Mouse (Mus musculus) limb, embryonic 13.5 days (tissue): ENCODE results near the gene Nt5c2. TPM values are rescaled to one million over a fixed set of nuclear protein-coding genes. Genes with fewer than 3 reads are reported as not detected.
"Not testable (repeated sequence)": the region's sequence is repeated elsewhere in the genome, so short reads cannot be mapped to it uniquely, and the experiment has no call there.

Source experiments
- ATAC-seq: fragments of 200-750 bp; cut with Nextera tagmentation; 2 replicates; pipeline ENCODE4 v1.8.0; 2017; ENCODE audit warnings: low read depth, moderate number of reproducible peaks, moderate TSS enrichment; ENCODE audit not compliant: low FRiP score
- H3K27ac ChIP-seq: fragments of 300-500 bp; sonication (generic); 2 replicates; pipeline ENCODE4 v1.5.1; 2015; ENCODE audit warnings: inconsistent platforms, mild to moderate bottlenecking, moderate library complexity
- H3K27me3 ChIP-seq: fragments of 300-500 bp; sonication (generic); 2 replicates; pipeline ENCODE4 v1.6.1; 2015; ENCODE audit warnings: mild to moderate bottlenecking, inconsistent platforms
- H3K36me3 ChIP-seq: fragments of 300-500 bp; sonication (generic); 2 replicates; pipeline ENCODE4 v1.6.1; 2015; ENCODE audit warnings: inconsistent platforms, mild to moderate bottlenecking, moderate library complexity
- H3K4me1 ChIP-seq: fragments of 300-500 bp; sonication (generic); 2 replicates; pipeline ENCODE4 v1.6.1; 2015; ENCODE audit warnings: inconsistent platforms
- H3K4me2 ChIP-seq: fragments of 300-500 bp; sonication (generic); replicated peaks from 2 replicates; pipeline ENCODE4 v1.6.1; 2015; ENCODE audit warnings: inconsistent platforms, mild to moderate bottlenecking, moderate library complexity
- H3K4me3 ChIP-seq: fragments of 300-500 bp; sonication (generic); 2 replicates; pipeline ENCODE4 v1.5.1; 2015; ENCODE audit warnings: moderate library complexity, mild to moderate bottlenecking, inconsistent platforms
- H3K9ac ChIP-seq: fragments of 300-500 bp; sonication (generic); 2 replicates; pipeline ENCODE4 v1.6.1; 2015; ENCODE audit warnings: mild to moderate bottlenecking, inconsistent platforms
- H3K9me3 ChIP-seq: fragments of 300-500 bp; sonication (generic); 2 replicates; pipeline ENCODE4 v1.6.1; 2016; ENCODE audit warnings: inconsistent platforms
- WGBS: fragments of 180-500 bp; shearing (Covaris S2); methylation state at CpG from one replicate; pipeline ENCODE4 v1.1.7; 2015; 5-methylcytosine and 5-hydroxymethylcytosine counted together
- polyA plus RNA-seq: library from polyadenylated mRNA; unstranded; fragments of >200 nt; fragmentation: Nextera tagmentation; extraction: Ambion mirVana; gene quantifications from 2 replicates; pipeline ENCODE4 v1.2.1, GENCODE M21; 2015

Gene Nt5c2
- polyA plus RNA-seq, 1 experiment from 2014 or later, result 86.8 TPM

DNA sequence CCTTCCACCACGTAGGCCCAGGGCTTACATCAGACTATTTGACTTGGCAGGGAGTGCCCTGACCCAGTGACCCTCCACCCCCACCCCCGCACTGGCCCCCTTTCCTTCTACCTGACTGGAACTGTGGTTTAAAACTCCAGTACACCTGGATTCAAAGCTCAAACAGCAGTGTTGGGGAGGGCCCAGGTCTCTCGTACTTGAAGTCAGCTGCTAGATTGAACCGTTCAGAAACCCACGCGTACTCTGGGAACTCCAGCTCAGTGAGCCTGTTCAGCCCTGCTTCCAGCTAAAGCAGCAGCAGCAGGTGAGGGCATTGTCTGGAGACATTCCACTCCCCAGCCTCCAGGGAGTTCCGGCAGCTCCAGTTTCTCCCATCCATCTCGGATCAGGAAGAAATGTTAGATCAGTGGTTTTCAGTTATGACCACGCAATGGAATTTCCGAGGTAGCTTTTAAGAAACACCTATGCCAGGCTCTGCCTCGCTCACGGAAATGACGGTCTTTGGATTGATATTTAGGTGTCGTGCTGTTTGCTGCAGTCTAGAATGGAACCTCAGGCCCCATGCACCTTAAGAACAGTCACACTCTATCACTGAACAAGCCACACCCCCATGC, 31.5 kb downstream of the Nt5c2 start:
- ATAC-seq, result no peak
- no peak overlapping the region for H3K9ac ChIP-seq
- H3K9me3 ChIP-seq, result no peaks in the 10 kb centered on the region
- no peak overlapping the region for H3K4me3 ChIP-seq
- WGBS, result 57% methylated on average over 14 of the region's 14 CpGs
- H3K27me3 ChIP-seq, result no peaks in the 10 kb centered on the region; the same call in 1 of the 2 replicates
- H3K36me3 ChIP-seq, result no peaks in the 10 kb centered on the region
- H3K27ac ChIP-seq, result no peak overlapping the region
- 0 out of 2 replicates have a peak overlapping the region, but pooled peaks have one; percentile 7 for H3K4me2 ChIP-seq
- peaks cover 14% of the 10 kb centered on the region for H3K4me1 ChIP-seq

DNA sequence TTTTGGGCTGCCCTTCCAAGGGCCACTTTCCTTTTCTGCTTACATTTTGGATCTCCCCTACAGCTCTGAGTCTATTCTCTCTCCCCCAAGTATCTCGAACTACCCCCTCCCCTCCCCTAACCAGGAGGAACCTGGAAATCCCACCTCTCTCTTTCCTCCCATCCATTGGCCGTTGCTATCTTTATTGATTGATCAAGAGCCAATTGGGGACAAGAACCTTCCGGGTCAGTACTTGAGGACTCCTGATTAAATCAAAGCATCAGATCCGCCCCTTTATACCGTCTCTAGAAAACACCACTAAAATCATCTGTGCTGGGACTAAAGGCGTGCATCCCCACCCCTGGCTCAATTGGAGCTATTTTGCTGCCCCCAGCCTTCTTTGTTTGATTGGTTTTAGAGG, 33.5 kb downstream of the Nt5c2 start:
- H3K4me1 ChIP-seq, result peaks cover 10% of the 10 kb centered on the region; the same call in 1 of the 2 replicates
- no peaks in the 10 kb centered on the region for H3K9me3 ChIP-seq
- H3K4me3 ChIP-seq, result no peak overlapping the region
- H3K27me3 ChIP-seq, result no peaks in the 10 kb centered on the region; the same call in 1 of the 2 replicates
- H3K4me2 ChIP-seq, result no peak overlapping the region
- ATAC-seq, result no peak
- no peak overlapping the region for H3K27ac ChIP-seq
- H3K9ac ChIP-seq, result no peak overlapping the region
- no peaks in the 10 kb centered on the region for H3K36me3 ChIP-seq
- WGBS, result 29% methylated on average over 6 of the region's 6 CpGs

DNA sequence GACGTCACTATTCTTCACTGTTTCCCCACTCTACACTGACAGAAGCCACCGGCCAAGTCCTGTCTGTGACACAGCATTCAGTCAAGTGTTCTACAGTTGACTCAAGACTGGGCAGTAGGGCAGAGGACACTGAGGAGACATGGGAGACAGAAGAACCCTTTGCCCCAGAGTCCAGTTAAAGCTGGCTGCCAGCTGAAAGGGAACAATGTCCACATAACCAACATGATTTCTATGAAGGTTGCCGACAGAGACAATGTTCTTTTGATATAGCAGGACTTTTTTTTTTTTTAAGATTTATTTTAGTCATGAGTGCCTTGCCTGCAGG, 35.2 kb downstream of the Nt5c2 start:
- no peak overlapping the region for H3K4me3 ChIP-seq
- no peaks in the 10 kb centered on the region for H3K9me3 ChIP-seq

DNA sequence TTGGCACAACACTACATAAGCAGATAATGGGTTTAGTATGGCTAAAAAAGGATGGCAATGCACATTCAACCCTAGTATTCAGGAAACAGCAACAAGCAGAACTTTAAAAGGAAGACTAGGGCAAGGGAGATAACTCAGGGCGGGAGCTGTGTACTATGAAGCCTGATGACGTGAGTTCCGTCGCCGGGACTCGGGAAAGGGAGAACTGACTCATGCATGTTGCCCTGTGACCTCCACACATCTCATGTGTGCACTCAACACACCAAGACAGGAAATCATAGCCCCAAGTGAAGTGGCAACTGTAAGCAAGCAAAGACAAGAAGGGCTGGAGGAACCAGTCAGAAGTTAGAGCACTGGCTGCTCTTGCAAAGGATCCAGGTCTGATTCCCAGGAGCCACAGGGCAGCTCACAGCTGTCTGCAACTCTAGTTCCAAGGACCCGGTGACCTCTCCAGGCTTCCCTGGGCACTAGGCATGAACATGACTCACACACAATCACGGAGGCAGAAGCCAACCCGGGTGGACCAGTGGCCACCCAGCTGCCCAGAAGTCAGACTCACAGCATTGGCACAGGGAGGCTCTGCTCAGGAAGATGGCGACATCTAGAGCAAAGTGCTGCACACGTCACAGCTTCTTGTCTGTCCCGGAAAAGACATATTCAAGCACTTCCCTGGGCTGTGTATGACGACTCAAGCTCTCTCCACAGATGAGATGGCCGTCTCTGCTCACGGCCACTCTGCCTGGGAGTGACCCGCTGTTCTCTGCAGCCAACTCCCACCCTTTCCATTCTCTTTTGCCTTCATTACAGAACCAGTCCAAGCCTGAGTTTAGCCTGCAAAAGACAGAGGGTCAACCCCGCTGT, 35.8 kb downstream of the Nt5c2 start:
- ATAC-seq, result no peak
- 86% methylated on average over 17 of the region's 17 CpGs for WGBS
- no peaks in the 10 kb centered on the region for H3K36me3 ChIP-seq

More for the DNA sequence above, 35.2 kb downstream of the Nt5c2 start:
- H3K9ac ChIP-seq, result no peak overlapping the region
- WGBS, result 85% methylated on average over 3 of the region's 3 CpGs
- no peaks in the 10 kb centered on the region; the same call in 1 of the 2 replicates for H3K27me3 ChIP-seq
- no peak overlapping the region for H3K4me2 ChIP-seq
- ATAC-seq, result no peak
- H3K36me3 ChIP-seq, result no peaks in the 10 kb centered on the region
- peaks cover 10% of the 10 kb centered on the region; the same call in 1 of the 2 replicates for H3K4me1 ChIP-seq
- H3K27ac ChIP-seq, result no peak overlapping the region

DNA sequence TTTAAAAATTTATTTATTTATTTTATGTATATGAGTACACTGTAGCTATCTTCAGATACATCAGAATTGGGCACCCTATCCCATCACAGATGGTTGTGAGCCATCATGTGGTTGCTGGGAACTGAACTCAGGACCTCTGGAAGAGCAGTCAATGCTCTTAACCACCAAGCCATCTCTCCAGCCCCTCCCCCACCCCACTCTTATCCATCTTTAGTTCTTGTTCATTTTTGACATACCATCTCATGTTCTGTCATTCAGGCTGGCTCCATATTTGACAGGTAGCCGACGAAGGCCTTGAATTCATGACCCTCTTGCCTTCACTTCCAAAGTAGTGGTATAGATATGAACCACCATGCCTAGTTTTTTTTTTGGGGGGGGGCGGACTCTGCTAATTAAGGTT, 36.9 kb downstream of the Nt5c2 start:
- not testable (repeated sequence) for H3K4me3 ChIP-seq, H3K4me1 ChIP-seq, H3K4me2 ChIP-seq, H3K27ac ChIP-seq, H3K36me3 ChIP-seq, H3K9me3 ChIP-seq, H3K27me3 ChIP-seq, H3K9ac ChIP-seq, ATAC-seq
- 90% methylated on average over 3 of the region's 3 CpGs for WGBS

More for the DNA sequence above, 35.8 kb downstream of the Nt5c2 start:
- Histone ChIP-seq H3K4me3 (no peak overlapping the region), H3K9ac (no peak overlapping the region), H3K27me3 (no peaks in the 10 kb centered on the region; the same call in 1 of the 2 replicates), H3K4me1 (peaks cover 10% of the 10 kb centered on the region; the same call in 1 of the 2 replicates), H3K27ac (no peak overlapping the region), H3K9me3 (no peaks in the 10 kb centered on the region), H3K4me2 (no peak overlapping the region)

DNA sequence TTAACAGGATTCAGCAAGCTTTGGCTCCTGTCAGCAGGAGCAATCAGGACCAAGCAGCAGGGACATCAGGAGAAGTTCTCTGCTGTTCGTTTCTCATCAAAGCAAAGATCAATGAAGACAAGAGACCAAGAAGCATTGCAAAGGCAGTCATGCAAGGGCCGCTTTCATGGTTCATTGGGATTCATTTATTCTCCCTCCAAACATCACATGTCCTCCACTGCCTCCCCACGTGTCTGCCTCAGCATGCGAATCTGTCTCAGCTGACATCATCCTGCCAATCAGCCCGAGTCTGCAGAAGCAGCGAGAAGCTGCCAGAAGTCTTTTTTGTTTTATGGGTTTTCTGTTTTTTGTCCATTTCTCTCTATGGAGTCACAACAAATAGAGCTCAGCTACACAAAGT, 37.5 kb downstream of the Nt5c2 start:
- H3K4me2 ChIP-seq, result no peak overlapping the region
- H3K9me3 ChIP-seq, result no peaks in the 10 kb centered on the region
- H3K4me1 ChIP-seq, result no peaks in the 10 kb centered on the region
- H3K4me3 ChIP-seq, result no peak overlapping the region
- 61% methylated on average over 6 of the region's 6 CpGs for WGBS
- H3K27me3 ChIP-seq, result no peaks in the 10 kb centered on the region; the same call in 1 of the 2 replicates
- no peak for ATAC-seq
- no peak overlapping the region for H3K27ac ChIP-seq
- H3K9ac ChIP-seq, result no peak overlapping the region
- no peaks in the 10 kb centered on the region for H3K36me3 ChIP-seq

DNA sequence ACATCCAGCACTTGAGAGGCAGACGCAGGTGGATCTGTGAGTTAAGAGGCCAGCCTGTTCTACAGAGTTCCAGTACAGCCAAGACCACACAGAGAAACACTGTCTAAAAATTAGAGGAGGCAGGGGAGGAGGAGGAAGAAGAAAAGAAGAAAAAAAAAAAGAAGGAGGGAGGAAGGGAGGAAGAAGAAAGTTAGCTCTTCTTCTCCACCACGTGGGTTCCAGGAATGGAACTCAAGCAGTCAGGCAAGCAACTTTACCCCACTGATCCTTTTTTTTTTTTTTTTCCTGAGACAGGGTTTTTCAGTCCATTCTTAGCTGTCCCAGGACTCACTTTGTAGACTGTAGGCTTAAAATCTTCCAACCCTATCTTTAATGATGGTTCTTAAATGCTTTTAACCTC, 38.2 kb downstream of the Nt5c2 start:
- Histone ChIP-seq H3K4me2 (no peak overlapping the region), H3K27me3 (no peaks in the 10 kb centered on the region), H3K4me3 (no peak overlapping the region), H3K9ac (no peak overlapping the region), H3K36me3 (no peaks in the 10 kb centered on the region), H3K9me3 (no peaks in the 10 kb centered on the region), H3K27ac (no peak overlapping the region), H3K4me1 (no peaks in the 10 kb centered on the region; the same call in 1 of the 2 replicates)
- 69% methylated on average over 2 of the region's 2 CpGs for WGBS
- no peak for ATAC-seq

DNA sequence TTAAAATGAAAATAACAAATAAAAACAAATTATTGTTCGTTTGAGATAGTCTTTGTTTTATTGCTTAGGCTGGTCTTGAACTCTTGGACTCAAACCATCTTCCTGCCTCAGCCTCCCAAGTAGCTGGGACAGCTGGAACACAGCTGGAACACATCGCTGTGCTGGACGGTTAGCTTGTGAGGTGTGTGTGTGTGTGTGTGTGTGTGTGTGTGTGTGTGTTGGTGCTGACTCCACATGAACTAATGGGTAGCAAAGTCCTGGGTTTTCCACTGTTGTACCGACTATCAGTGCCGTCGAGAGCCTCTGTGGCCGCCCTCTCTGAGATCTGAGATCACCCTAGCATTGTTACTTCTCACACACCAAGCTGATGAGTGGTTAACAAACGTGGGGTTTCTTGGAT, 39.0 kb downstream of the Nt5c2 start:
- H3K4me1 ChIP-seq, result peaks cover 7% of the 10 kb centered on the region; the same call in 1 of the 2 replicates
- no peak overlapping the region for H3K4me2 ChIP-seq
- no peaks in the 10 kb centered on the region for H3K27me3 ChIP-seq
- no peak for ATAC-seq
- no peak overlapping the region for H3K4me3 ChIP-seq
- H3K9ac ChIP-seq, result no peak overlapping the region
- H3K36me3 ChIP-seq, result no peaks in the 10 kb centered on the region
- 79% methylated on average over 8 of the region's 8 CpGs for WGBS
- H3K9me3 ChIP-seq, result no peaks in the 10 kb centered on the region
- no peak overlapping the region for H3K27ac ChIP-seq

DNA sequence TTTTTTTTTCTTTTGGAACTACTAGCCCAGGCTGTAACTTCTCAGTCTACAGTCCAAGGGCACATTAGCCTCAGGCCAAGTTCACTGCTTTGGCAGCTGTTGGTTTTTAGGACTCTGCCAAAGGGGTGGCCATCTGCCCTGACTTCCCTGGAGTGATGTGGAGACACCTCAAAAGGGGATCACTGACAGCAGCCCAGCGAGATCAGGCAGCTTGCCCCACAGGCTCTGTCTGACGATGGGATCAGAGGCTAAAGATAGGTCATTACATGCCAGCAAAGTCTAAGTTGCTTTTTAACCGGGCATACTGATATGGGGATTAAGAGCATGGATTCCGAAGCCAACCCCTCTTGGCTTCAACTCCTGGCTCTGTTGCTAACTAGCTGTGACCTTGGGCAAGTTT, 39.4 kb downstream of the Nt5c2 start:
- Histone ChIP-seq H3K4me2 (no peak overlapping the region), H3K27me3 (no peaks in the 10 kb centered on the region), H3K4me3 (no peak overlapping the region), H3K4me1 (peaks cover 8% of the 10 kb centered on the region; the same call in 1 of the 2 replicates), H3K36me3 (no peaks in the 10 kb centered on the region), H3K9me3 (no peaks in the 10 kb centered on the region), H3K9ac (no peak overlapping the region), H3K27ac (no peak overlapping the region)
- ATAC-seq, result no peak
- 78% methylated on average over 4 of the region's 4 CpGs for WGBS

DNA sequence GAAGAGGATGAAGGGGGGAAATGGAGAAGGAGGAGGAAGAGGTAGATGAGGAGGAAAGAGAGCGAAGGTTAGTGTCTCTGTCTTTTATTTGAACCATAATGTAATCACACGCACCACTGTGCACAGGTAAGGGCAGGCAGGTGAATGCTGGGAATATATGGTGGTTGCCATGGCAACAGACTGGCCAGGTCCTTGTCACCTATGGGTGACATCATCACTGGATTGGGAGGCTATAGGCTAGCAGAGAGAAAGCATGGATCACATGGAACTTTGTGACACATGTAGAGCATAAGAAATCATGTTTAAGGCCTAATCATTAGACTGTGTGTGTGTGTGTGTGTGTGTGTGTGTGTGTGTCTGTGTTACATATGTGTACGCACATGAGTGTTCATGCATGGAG, 42.8 kb downstream of the Nt5c2 start:
- Histone ChIP-seq H3K4me3 (no peak overlapping the region), H3K9ac (no peak overlapping the region)
- 98% methylated on average over 3 of the region's 3 CpGs for WGBS

DNA sequence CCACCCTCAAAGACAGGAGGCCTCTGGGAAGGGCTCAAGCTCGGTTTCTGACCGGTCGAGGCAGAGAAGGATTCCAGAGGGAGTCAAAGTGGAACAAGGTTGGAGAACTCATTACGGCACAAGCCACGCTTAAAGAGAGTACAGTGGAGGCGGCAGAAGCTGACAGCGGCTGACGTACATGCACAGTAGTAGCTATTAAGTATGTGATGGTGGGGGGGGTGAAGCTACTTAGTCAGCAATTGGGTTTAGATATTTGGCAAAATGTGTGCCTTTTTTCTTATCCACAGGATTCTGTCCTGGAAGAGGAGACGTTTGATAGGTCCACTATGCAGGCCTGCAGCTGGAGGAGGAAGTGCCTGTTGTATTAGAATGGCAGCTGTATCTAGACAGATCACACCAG, 43.2 kb downstream of the Nt5c2 start:
- H3K9ac ChIP-seq, result no peak overlapping the region; the same call in 1 of the 2 replicates
- 66% methylated on average over 9 of the region's 9 CpGs for WGBS
- no peaks in the 10 kb centered on the region for H3K9me3 ChIP-seq
- peaks cover 13% of the 10 kb centered on the region; the same call in 1 of the 2 replicates for H3K4me1 ChIP-seq
- no peaks in the 10 kb centered on the region for H3K27me3 ChIP-seq
- ATAC-seq, result no peak
- H3K4me3 ChIP-seq, result no peak overlapping the region
- H3K4me2 ChIP-seq, result no peak overlapping the region
- H3K27ac ChIP-seq, result no peak overlapping the region
- H3K36me3 ChIP-seq, result no peaks in the 10 kb centered on the region

More for the DNA sequence above, 42.8 kb downstream of the Nt5c2 start:
- no peak for ATAC-seq
- Histone ChIP-seq H3K9me3 (no peaks in the 10 kb centered on the region), H3K36me3 (no peaks in the 10 kb centered on the region), H3K4me2 (no peak overlapping the region), H3K27ac (no peak overlapping the region), H3K4me1 (peaks cover 13% of the 10 kb centered on the region; the same call in 1 of the 2 replicates), H3K27me3 (no peaks in the 10 kb centered on the region)

DNA sequence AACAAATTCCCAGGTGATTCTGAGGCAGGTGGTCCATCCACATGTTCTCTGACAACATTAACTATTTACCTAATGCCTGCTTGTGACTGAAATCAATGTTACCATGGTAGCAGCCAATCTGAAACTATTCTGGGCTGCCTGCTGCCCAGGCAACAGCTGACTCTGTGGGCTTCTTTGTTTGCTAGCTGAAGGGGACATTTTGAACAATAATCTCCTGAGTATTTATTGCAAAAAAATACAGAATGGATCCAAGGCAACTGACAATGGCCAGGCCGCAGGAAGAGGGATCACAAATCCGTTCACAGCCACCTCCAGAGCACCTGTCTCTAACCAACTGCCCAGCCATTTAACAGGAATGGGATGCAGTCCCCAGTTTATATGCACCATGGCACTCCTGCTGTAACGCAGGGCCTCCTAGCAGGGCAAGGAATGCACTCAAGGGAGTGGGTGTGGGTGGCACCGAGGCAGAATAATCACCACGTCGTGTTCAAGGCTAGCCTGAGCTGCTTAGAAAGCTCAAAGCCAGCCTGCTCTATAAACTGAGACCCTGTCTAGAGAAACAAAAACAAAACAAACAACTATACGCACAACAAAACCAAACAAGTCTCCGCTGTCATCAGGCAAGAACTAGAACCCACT, 43.8 kb downstream of the Nt5c2 start:
- Histone ChIP-seq H3K9ac (no peak overlapping the region; the same call in 1 of the 2 replicates), H3K36me3 (no peaks in the 10 kb centered on the region), H3K4me1 (peaks cover 13% of the 10 kb centered on the region; the same call in 1 of the 2 replicates), H3K4me3 (no peak overlapping the region), H3K27me3 (no peaks in the 10 kb centered on the region), H3K27ac (no peak overlapping the region), H3K4me2 (no peak overlapping the region), H3K9me3 (no peaks in the 10 kb centered on the region)
- ATAC-seq, result no peak
- 55% methylated on average over 8 of the region's 8 CpGs for WGBS
